Mouse (Mus musculus): Measurements from ENCODE around the gene Cmtr1. TPM values are rescaled to one million over a fixed set of nuclear protein-coding genes. Genes with fewer than 3 reads are reported as not detected.

The Cmtr1 gene
- polyA plus RNA-seq, 1 experiment from 2014 or later: 130 TPM

- 54% methylated on average over 4 of the region's 4 CpGs for WGBS
- no peaks in the 10 kb centered on the region for H3K9me3 ChIP-seq (ENCODE audit: control insufficient read depth, low read length)
Observed at GRCm38 (mm10) chr17:29754510-29754909, 94.1 kb downstream of the Cmtr1 start.

More at GRCm38 (mm10) chr17:29754510-29754909, 94.1 kb downstream of the Cmtr1 start:
- Histone ChIP-seq H3K4me2 (no peak overlapping the region), H3K36me3 (ENCODE audit: control insufficient read depth, insufficient read depth, low read length) (no peaks in the 10 kb centered on the region), H3K4me1 (replicated peaks; ENCODE audit: control insufficient read depth, insufficient read depth, low read length) (no peaks in the 10 kb centered on the region), H3K27me3 (replicated peaks; ENCODE audit: control insufficient read depth, insufficient read depth, low read length) (0 out of 2 replicates have a peak, but pooled peaks cover 2% of the 10 kb centered on the region), H3K4me3 (ENCODE audit: low read depth, low read length) (no peak overlapping the region), H3K27ac (ENCODE audit: low read depth, low read length) (no peak overlapping the region), H3K9ac (ENCODE audit: low read depth, low read length) (no peak overlapping the region)
- no peak for DNase-seq (ENCODE audit: low spot score)
- no peak for ATAC-seq (replicated peaks; ENCODE audit: low FRiP score)

Other genes starting within 250 kb of the Cmtr1 start
- gene Pim1, start 169.8 kb upstream of the Cmtr1 start, polyA plus RNA-seq (2014; fragmentation: Nextera tagmentation; extraction: Ambion mirVana): 41.6 and 47.0 TPM in 2 replicates
- 0.11 TPM in 1 of 2 replicates, not detected in the other for gene Gm17657, start 111.0 kb upstream of the Cmtr1 start, polyA plus RNA-seq (2014; fragmentation: Nextera tagmentation; extraction: Ambion mirVana)
- gene Tbc1d22b, start 110.8 kb upstream of the Cmtr1 start, polyA plus RNA-seq (2014; fragmentation: Nextera tagmentation; extraction: Ambion mirVana): 11.5 and 11.8 TPM in 2 replicates
- 0.42 and 0.52 TPM in 2 replicates for gene Tmem217, start 108.2 kb upstream of the Cmtr1 start, polyA plus RNA-seq (2014; fragmentation: Nextera tagmentation; extraction: Ambion mirVana)
- 76.9 and 77.1 TPM in 2 replicates for gene Rnf8, start 45.8 kb upstream of the Cmtr1 start, polyA plus RNA-seq (2014; fragmentation: Nextera tagmentation; extraction: Ambion mirVana)
- gene Gm28043, start 45.7 kb upstream of the Cmtr1 start, polyA plus RNA-seq (2014; fragmentation: Nextera tagmentation; extraction: Ambion mirVana): 2.0 and 2.6 TPM in 2 replicates
- gene Ccdc167, start 56.4 kb downstream of the Cmtr1 start, polyA plus RNA-seq (2014; fragmentation: Nextera tagmentation; extraction: Ambion mirVana): 15.2 and 15.4 TPM in 2 replicates